Mouse (Mus musculus): ENCODE data around the gene Dnmt3b.
"Not testable (repeated sequence)": the region's sequence is repeated elsewhere in the genome, so short reads cannot be mapped to it uniquely, and the experiment has no call there.

The Dnmt3b gene

DNA sequence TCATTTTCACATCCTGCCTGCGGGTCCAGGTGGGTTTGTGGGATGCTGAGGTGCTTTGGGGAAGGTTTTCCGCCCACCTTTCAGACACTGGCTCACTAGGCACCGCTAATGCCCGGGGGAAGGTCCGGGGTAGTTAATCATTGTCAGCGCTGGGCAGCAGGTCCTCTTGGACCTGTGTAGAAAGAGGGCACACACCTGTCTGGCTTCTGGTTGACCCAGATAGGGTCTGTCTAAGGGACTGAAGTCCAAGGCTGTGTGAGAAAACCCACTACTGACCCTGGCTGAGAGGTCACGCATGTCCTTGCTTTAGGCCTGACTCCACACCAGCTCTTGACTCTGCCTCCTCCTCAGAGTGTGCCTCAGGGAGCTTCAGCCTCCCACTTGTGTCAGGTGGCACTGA, 44.2 kb downstream of the Dnmt3b start:
- in situ Hi-C loops (cut with MboI; ENCODE audit: low pct_unique_long_range_greater_than_20kb in 1 of 2, low sequenced_read_pairs in 2 of 2, unreplicated experiment in 1 of 2) = not testable (repeated sequence)

DNA sequence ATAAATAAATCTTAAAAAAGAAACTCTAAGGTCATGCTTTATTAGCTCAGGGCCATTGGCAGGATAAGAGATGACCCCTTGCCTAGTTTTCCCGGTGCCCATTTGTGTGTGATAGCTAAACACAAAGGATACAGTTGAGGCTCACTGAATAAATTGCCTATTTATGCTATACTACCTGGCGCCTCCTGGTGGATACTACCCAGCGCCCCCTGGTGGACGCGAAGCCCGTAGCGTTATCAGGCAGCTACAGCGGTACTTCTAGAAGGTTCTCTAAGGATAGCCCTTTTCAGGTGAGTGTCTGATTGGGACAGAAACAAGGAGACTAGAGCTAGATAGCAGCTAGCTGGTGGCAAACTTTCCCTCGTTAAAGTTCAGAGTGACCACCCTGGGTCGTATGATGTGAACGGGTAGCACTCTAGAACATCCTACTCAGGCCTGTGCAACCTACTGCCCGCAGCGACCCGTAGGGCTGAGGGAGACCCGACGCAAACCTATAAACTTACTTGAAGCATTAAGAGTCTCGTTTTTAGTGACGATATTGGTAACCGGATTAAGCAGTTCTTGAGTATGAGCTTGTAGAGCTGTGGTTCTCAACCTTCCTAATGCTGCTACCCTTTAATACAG, 45.3 kb downstream of the Dnmt3b start:
- in situ Hi-C loops (cut with MboI; ENCODE audit: low pct_unique_long_range_greater_than_20kb in 1 of 2, low sequenced_read_pairs in 2 of 2, unreplicated experiment in 1 of 2) = no loop called here

DNA sequence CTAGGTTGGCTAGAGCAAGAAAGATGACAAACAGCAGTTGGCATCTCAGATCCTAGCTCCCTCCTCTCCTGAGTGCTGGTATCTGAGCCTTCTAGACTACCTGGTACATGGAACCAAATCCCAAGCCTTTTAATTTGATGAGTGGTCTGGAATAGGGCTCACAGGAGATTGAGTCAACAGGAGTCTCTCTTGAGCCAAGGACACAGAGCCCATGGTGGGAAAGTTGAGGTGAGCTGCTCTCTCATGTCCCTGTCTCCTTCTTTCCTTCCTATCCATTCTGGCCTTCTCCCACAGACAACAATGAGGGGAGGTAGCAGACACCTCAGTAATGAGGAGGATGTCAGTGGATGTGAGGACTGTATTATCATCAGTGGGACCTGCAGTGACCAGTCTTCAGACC, 47.1 kb downstream of the Dnmt3b start, which contains the start of gene Dnmt3c:
TSS of gene Dnmt3c (plus strand) at position 301 of the 400 bp plus-strand sequence.
- in situ Hi-C loops (cut with MboI; ENCODE audit: low pct_unique_long_range_greater_than_20kb in 1 of 2, low sequenced_read_pairs in 2 of 2, unreplicated experiment in 1 of 2) = no loop called here

DNA sequence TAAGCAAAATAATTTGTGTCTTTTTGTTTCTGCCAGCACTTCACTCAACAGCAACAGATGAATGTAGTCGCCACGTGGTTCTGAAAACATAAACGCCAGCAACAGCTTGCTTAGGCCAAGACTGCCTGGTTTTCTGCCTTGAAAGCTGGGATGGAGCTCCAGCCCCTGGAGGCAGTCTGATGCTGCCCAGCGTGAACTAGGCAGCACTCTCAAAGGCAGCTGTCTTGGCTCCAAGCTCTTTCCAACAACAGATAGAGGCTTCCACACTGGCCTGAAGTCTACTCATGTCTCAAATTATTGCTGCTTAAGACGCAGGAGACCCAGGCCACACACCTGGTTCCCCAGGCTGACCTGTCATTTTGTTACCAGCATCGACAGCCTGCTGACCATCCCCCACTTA, 54.1 kb downstream of the Dnmt3b start:
- in situ Hi-C loops (cut with MboI; ENCODE audit: low pct_unique_long_range_greater_than_20kb in 1 of 2, low sequenced_read_pairs in 2 of 2, unreplicated experiment in 1 of 2) = loop anchor here in 1 of 2 experiments (25.0 kb wide), 1 partner anchor 234 kb away; the partner anchor contains the start of gene Bpifb4

DNA sequence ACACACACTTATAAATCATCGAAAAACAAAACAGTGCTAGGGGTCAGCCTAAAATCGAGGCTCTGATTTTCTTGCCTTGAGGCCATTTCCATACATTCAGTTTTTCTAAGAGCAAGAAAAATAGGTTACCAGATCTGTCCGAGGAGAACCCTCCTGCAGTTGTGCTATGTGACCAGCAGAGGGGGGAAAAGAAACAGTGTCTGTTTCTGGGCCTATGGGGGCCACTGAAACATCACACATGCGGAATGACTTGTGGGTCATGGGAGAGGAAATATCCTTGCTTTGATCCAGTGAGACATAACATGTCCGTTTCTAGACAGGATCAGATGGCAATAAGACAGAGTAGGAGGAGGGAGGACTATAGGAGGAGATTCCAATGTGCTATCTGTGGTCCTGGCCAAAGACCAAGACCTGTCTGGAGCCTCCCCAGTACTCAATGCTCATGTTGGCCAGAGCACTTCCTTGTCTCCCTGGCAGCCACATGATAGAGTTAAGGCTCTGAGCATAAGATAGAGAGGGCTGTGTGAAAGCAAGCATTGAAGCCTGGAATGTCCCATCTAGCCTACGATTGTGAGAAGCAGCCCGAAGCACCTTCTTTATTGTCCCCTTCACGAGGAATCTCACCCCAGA, 61.6 kb downstream of the Dnmt3b start:
- in situ Hi-C loops (cut with MboI; ENCODE audit: low pct_unique_long_range_greater_than_20kb in 1 of 2, low sequenced_read_pairs in 2 of 2, unreplicated experiment in 1 of 2) = loop anchor here in 1 of 2 experiments (25.0 kb wide), 1 partner anchor 226 kb away; the partner anchor contains the start of gene Bpifb4

DNA sequence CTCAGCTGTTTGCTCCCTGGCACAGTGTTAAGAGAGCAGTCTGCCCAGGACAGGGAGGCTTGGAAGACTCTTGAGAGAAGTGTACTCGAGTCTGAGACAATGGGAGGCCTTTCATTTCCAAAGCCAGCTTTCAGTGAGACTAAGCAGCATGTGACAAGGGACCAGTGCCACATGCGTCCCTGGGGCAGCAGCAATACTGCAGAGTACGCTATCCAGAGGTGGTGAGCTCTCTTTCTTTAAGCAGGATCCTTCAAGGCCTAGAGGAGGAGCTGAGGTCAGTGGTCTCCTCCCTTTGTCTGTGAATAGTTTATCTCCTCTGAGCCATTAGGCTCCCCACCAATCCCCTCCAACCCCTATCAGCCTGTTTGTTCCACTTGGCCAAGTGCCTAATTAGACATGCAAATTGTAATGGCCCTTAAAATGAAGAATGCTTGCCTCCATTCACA, 63.4 kb downstream of the Dnmt3b start:
- in situ Hi-C loops (cut with MboI; ENCODE audit: low pct_unique_long_range_greater_than_20kb in 1 of 2, low sequenced_read_pairs in 2 of 2, unreplicated experiment in 1 of 2) = loop anchor here in 1 of 2 experiments (25.0 kb wide), 1 partner anchor 225 kb away; the partner anchor contains the start of gene Bpifb4

DNA sequence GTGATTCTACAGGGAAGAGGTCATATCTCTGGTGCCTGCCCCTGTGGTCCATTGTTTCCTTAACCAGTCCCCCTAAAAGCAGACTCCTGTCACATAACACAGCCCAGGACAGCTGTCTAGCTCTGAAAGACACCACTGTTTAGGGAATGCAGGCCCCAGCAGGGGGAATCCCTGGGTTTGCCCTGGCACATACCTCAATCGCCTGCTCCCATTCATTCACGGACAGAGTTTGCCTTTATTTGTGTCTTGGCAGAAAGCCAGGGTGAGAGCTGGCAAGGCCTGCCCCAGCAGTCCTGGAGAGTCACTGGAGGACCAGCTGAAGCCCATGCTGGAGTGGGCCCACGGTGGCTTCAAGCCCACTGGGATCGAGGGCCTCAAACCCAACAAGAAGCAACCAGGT, 64.0 kb downstream of the Dnmt3b start:
- in situ Hi-C loops (cut with MboI; ENCODE audit: low pct_unique_long_range_greater_than_20kb in 1 of 2, low sequenced_read_pairs in 2 of 2, unreplicated experiment in 1 of 2) = loop anchor here in 1 of 2 experiments (25.0 kb wide), 1 partner anchor 224 kb away; the partner anchor contains the start of gene Bpifb4

DNA sequence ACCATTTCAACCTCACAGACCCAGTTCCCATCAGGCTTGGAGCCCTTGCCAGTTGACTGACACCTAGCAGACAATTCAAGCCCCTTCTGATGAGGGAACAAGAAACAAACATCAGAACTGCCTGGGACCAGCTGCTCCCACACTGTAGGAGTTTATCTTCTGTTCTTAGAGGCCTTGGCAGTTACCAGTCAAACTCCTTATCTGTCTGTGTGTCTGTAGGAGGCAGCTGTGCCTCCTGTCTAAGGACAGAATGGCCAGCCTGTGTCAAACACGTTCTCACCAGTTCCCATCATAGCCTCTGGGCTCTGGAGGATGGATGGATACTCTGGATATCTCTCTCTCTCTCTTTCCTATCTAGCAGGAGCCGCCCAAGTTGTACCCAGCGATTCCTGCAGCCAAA, 68.6 kb downstream of the Dnmt3b start:
- in situ Hi-C loops (cut with MboI; ENCODE audit: low pct_unique_long_range_greater_than_20kb in 1 of 2, low sequenced_read_pairs in 2 of 2, unreplicated experiment in 1 of 2) = loop anchor here in 1 of 2 experiments (25.0 kb wide), 1 partner anchor 219 kb away; the partner anchor contains the start of gene Bpifb4

DNA sequence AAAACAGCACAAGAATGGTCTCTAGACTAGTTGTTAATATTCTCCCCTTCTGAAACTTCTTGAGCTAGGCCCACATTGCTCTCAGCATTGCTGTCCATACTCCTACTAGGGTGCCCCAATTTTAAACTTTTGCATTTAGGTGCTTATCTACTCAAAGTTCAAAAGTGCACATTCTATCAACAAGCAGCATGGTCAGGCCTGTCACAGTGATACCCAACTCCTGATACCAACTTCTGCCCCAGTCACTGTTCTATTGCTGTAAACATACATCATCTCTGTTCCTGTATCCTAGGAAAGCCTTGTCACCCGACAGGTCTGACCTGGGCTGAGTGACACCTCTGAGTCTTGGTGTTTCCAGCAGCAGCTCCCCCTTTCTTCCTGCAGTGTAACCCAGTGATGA, 73.8 kb downstream of the Dnmt3b start:
- in situ Hi-C loops (cut with MboI; ENCODE audit: low pct_unique_long_range_greater_than_20kb in 1 of 2, low sequenced_read_pairs in 2 of 2, unreplicated experiment in 1 of 2) = loop anchor here in 1 of 2 experiments (25.0 kb wide), 1 partner anchor 214 kb away; the partner anchor contains the start of gene Bpifb4

DNA sequence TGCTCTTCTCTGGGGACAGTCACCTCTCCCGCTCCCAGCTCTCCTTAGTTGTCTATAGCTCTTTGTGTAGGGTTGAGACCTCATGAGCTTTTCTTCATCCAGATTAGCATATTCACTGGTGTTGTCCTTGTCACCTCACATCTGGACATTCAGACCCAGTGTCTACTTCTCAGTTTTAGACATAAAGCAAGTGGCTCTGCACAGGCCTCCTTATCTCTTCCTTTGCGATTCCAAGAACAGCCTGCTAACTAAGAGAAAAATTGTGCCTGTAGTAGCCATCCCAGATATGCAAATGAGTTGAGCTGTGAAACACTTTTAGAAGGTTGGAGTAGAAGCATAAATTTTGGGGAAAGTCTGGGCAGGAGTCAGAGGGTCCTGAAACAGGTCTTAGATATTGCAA, 75.2 kb downstream of the Dnmt3b start:
- in situ Hi-C loops (cut with MboI; ENCODE audit: low pct_unique_long_range_greater_than_20kb in 1 of 2, low sequenced_read_pairs in 2 of 2, unreplicated experiment in 1 of 2) = loop anchor here in 1 of 2 experiments (25.0 kb wide), 1 partner anchor 213 kb away; the partner anchor contains the start of gene Bpifb4

DNA sequence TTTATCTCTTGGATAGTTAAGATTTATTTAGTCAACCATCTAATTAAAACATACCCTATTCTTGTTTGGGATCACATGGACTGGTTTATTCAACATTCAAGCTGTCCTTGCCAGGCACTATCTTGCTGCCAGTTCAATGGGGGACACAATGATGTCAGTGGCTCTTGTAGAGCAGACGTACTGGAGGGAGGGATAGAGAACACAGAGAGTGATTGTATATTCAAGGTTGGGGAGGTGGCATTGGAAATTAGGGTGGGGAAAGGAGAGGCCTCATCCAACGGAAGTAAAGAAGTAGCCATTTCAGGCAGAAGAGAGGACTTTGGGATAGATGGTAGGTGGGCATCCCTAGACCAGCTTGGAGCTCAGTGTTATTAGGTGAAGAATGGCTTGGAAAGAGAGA, 75.6 kb downstream of the Dnmt3b start:
- in situ Hi-C loops (cut with MboI; ENCODE audit: low pct_unique_long_range_greater_than_20kb in 1 of 2, low sequenced_read_pairs in 2 of 2, unreplicated experiment in 1 of 2) = loop anchor here in 1 of 2 experiments (25.0 kb wide), 1 partner anchor 212 kb away; the partner anchor contains the start of gene Bpifb4

DNA sequence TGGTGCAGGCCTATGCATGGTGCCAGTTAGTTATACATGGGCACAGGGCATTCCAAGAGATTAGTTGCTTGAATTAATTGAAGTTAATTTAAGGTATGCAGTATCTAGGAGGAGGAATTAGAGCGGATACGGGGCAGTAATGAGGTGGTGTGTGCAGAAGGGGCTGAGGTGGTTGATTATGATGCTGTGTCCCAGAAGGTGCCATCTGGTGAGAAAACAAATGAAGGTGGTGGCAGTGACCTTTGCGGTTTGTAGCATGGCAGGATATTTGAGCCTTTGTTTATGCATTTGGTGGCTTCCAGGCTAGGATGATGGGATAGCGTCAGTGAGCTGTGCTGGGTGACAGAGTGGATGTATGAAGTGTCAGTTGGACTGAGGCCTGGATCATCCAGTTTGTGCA, 76.0 kb downstream of the Dnmt3b start:
- in situ Hi-C loops (cut with MboI; ENCODE audit: low pct_unique_long_range_greater_than_20kb in 1 of 2, low sequenced_read_pairs in 2 of 2, unreplicated experiment in 1 of 2) = no loop called here

DNA sequence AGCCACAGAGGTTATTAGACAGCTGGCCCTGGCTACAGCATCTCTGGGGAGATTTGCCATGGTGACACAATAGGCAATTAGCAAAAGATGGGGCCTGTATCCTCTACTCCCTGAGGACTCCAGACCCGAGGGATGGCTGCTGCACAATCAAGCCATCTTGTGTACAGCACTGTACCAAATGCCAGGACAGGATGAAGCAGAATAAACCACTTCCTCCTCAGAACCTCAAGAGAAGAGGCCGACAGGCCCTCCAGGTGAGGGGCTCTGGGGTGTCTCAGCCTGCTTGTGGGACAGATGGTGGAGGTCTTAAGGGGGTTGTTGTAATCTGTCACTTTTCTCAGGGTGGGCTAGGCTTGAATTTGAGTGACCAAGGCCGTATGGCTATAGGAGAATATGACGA, 84.8 kb downstream of the Dnmt3b start:
- in situ Hi-C loops (cut with MboI; ENCODE audit: low pct_unique_long_range_greater_than_20kb in 1 of 2, low sequenced_read_pairs in 2 of 2, unreplicated experiment in 1 of 2) = no loop called here

Data from mouse embryonic stem cell (cell line).